Mouse (Mus musculus): ENCODE data around the gene Mgat4b.

Gene Mgat4b

GRCm38 (mm10) chr11:50226406-50226805 lies 15.7 kb downstream of the Mgat4b start:
- no peak for DNase-seq

GRCm38 (mm10) chr11:50227226-50227625 lies 16.5 kb downstream of the Mgat4b start:
- no peak for DNase-seq

- no peak for DNase-seq
Observed at GRCm38 (mm10) chr11:50227736-50228135, 17.0 kb downstream of the Mgat4b start.

- no peak for DNase-seq
Observed at GRCm38 (mm10) chr11:50228772-50229171, 18.1 kb downstream of the Mgat4b start.

GRCm38 (mm10) chr11:50229252-50229910 lies 18.7 kb downstream of the Mgat4b start:
- DNase-seq, result no peak

GRCm38 (mm10) chr11:50230481-50231304 lies 20.0 kb downstream of the Mgat4b start:
- no peak for DNase-seq

- DNase-seq, result peak in 1 of 2 experiments; percentile 82
Observed at GRCm38 (mm10) chr11:50231411-50231810, 20.7 kb downstream of the Mgat4b start.

- DNase-seq, result no peak
Observed at GRCm38 (mm10) chr11:50233022-50233421, 22.3 kb downstream of the Mgat4b start.

- DNase-seq, result no peak
Observed at GRCm38 (mm10) chr11:50233993-50234392, 23.3 kb downstream of the Mgat4b start.

- no peak for DNase-seq
Observed at GRCm38 (mm10) chr11:50234606-50235005, 23.9 kb downstream of the Mgat4b start.

- DNase-seq, result peak; percentile 90 to 94
Observed at GRCm38 (mm10) chr11:50236540-50236936, 25.8 kb downstream of the Mgat4b start.

GRCm38 (mm10) chr11:50236937-50237835 lies 26.5 kb downstream of the Mgat4b start:
- DNase-seq, result no peak

GRCm38 (mm10) chr11:50238324-50238723 lies 27.6 kb downstream of the Mgat4b start, which contains the start of gene Ltc4s:
Ltc4s (minus strand) TSS chr11:50238616.
- peak in 1 of 2 experiments; percentile 65 for DNase-seq

GRCm38 (mm10) chr11:50238821-50239791 lies 28.4 kb downstream of the Mgat4b start:
- DNase-seq, result peak in 1 of 2 experiments; percentile 43

GRCm38 (mm10) chr11:50240235-50240911 lies 29.7 kb downstream of the Mgat4b start:
- DNase-seq, result no peak

GRCm38 (mm10) chr11:50243926-50244325 lies 33.2 kb downstream of the Mgat4b start:
- DNase-seq, result no peak

GRCm38 (mm10) chr11:50245269-50245668 lies 34.6 kb downstream of the Mgat4b start:
- no peak for DNase-seq

- no peak for DNase-seq
Observed at GRCm38 (mm10) chr11:50248473-50249171, 37.9 kb downstream of the Mgat4b start.

- DNase-seq, result no peak
Observed at GRCm38 (mm10) chr11:50252166-50252565, 41.5 kb downstream of the Mgat4b start.

GRCm38 (mm10) chr11:50252684-50253265 lies 42.1 kb downstream of the Mgat4b start:
- no peak for DNase-seq

Data from lung, adult 18-20 months (tissue).